Mouse (Mus musculus): ENCODE data around the gene Magi2. TPM values are rescaled to one million over a fixed set of nuclear protein-coding genes. Genes with fewer than 3 reads are reported as not detected.

Magi2 gene
- polyA plus RNA-seq, 2 experiments = 0.08 to 0.15 TPM

DNA sequence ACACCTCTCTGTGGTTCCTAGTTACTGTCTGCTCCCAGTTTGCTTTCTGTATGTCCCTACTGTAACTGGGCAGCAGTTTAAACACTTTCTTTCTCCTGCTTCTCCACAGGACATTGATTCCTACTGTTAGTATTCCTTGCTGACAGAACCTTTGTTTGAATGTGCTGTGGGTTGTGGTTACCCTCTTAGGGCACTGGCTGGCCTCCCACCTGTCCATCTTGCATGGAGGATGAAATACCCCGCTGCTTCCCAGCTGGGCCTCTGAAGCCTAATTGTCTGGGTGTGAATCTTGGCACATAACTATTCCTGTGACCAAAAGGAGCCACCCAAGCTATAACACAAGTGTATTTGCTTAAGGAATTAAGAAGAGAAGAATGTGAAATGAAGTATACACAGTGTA is 823.4 kb downstream of the Magi2 start:
- H3K27me3 ChIP-seq (ENCODE audit: control insufficient read depth, insufficient read depth, low read length) = no peaks in the 10 kb centered on the region
- WGBS (ENCODE audit: insufficient replicate concordance) = 13% methylated on average over 1 of the region's 1 CpGs
- H3K36me3 ChIP-seq (replicated peaks; ENCODE audit: control insufficient read depth, insufficient read depth, low read depth) = no peaks in the 10 kb centered on the region
- no peak overlapping the region for H3K9ac ChIP-seq (replicated peaks)
- no peaks in the 10 kb centered on the region for H3K4me1 ChIP-seq (replicated peaks; ENCODE audit: control insufficient read depth in 2 of 2, insufficient read depth in 2 of 2, low read length in 1 of 2)
- DNase-seq (ENCODE audit: low read depth in 3 of 3, low spot score in 3 of 3) (no peak), ATAC-seq (ENCODE audit: insufficient read depth) (no peak)
- H3K9me3 ChIP-seq (ENCODE audit: control insufficient read depth, low read length) = no peaks in the 10 kb centered on the region
- H3K4me2 ChIP-seq (ENCODE audit: low read depth) = no peak overlapping the region
- H3K4me3 ChIP-seq (ENCODE audit: insufficient read depth in 1 of 2, low read depth in 2 of 2, low read length in 2 of 2) = no peak overlapping the region
- H3K27ac ChIP-seq = no peak overlapping the region
- TF ChIP-seq EP300 (IDR thresholded peaks at IDR 0.05; ENCODE audit: low read depth) (no peak), CTCF (IDR thresholded peaks at IDR 0.05; ENCODE audit: low read depth) (no peak)

DNA sequence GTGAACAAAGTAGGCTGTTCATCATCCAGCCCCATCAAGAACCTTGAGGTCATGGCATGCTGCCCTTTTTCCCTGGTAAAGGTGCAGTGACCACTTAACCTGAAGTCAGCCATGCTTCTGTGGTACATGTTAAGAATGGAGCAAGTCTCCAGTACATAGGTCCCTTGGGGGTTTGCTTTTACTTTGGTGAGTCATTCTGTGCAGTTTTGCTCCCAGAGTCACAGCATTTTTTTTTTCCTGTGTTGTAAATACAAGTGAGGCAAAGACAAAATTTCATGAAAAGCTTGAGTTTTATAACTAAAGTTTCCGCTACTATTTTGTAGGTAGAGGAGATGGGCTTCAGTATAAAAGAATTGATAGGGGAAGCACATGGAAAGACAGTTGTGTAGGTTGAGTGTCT is 828.2 kb downstream of the Magi2 start:
- 62% methylated on average over 1 of the region's 1 CpGs for WGBS (ENCODE audit: insufficient replicate concordance)
- Histone ChIP-seq H3K4me2 (ENCODE audit: low read depth) (no peak overlapping the region), H3K4me1 (replicated peaks; ENCODE audit: control insufficient read depth in 2 of 2, insufficient read depth in 2 of 2, low read length in 1 of 2) (no peaks in the 10 kb centered on the region), H3K36me3 (replicated peaks; ENCODE audit: control insufficient read depth, insufficient read depth, low read depth) (no peaks in the 10 kb centered on the region), H3K9ac (replicated peaks) (no peak overlapping the region), H3K9me3 (ENCODE audit: control insufficient read depth, low read length) (no peaks in the 10 kb centered on the region), H3K4me3 (ENCODE audit: insufficient read depth in 1 of 2, low read depth in 2 of 2, low read length in 2 of 2) (no peak overlapping the region), H3K27ac (no peak overlapping the region), H3K27me3 (ENCODE audit: control insufficient read depth, insufficient read depth, low read length) (no peaks in the 10 kb centered on the region)
- DNase-seq (ENCODE audit: low read depth in 3 of 3, low spot score in 3 of 3) (no peak), ATAC-seq (ENCODE audit: insufficient read depth) (no peak)
- TF ChIP-seq EP300 (IDR thresholded peaks at IDR 0.05; ENCODE audit: low read depth) (no peak), CTCF (IDR thresholded peaks at IDR 0.05; ENCODE audit: low read depth) (no peak)

DNA sequence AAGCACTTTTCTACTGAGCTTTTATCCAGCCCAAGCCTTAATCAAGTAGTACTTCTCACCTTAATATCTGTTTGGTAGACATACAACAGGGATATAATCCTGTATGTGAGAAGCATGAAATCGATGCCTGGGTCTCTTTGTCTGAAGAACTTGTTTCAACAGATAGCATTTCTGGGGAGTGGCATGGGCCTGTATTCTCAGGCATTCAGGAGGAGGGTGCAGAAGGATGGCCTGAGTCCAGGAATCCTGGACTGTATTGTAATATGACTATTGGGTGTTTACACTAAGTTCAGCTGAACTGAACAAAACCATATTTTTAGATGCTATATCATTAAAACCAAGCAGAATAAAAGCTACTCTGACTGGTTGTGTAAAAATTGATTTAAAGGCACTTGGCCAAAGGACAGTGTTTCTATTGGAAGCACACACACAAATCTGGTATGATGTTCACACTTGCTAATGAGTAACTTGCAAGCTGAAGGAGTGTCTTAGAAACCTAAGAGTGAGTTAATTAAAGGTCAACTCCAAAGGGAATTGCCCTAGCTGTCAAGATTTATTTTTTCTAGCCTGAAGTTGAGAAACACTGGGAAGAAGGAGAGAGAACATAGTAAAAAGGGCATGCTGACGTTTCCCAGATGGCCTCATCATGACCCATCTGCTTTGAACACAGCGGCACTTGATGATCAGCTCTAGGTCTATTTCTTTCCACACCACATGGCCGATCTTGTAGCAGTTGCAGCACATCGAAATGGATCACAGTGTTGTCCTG is 829.4 kb downstream of the Magi2 start:
- DNase-seq (ENCODE audit: low read depth in 3 of 3, low spot score in 3 of 3) = no peak
- Histone ChIP-seq H3K27ac (no peak overlapping the region), H3K36me3 (replicated peaks; ENCODE audit: control insufficient read depth, insufficient read depth, low read depth) (no peaks in the 10 kb centered on the region), H3K9me3 (ENCODE audit: control insufficient read depth, low read length) (no peaks in the 10 kb centered on the region), H3K9ac (replicated peaks) (no peak overlapping the region), H3K4me3 (ENCODE audit: insufficient read depth in 1 of 2, low read depth in 2 of 2, low read length in 2 of 2) (no peak overlapping the region), H3K4me1 (replicated peaks; ENCODE audit: control insufficient read depth in 2 of 2, insufficient read depth in 2 of 2, low read length in 1 of 2) (no peaks in the 10 kb centered on the region), H3K4me2 (ENCODE audit: low read depth) (no peak overlapping the region), H3K27me3 (ENCODE audit: control insufficient read depth, insufficient read depth, low read length) (no peaks in the 10 kb centered on the region)
- WGBS (ENCODE audit: insufficient replicate concordance) = 48% methylated on average over 5 of the region's 5 CpGs
- TF ChIP-seq CTCF (IDR thresholded peaks at IDR 0.05; ENCODE audit: low read depth) = no peak
- no peak for TF ChIP-seq EP300 (IDR thresholded peaks at IDR 0.05; ENCODE audit: low read depth)
- ATAC-seq (ENCODE audit: insufficient read depth) = no peak

DNA sequence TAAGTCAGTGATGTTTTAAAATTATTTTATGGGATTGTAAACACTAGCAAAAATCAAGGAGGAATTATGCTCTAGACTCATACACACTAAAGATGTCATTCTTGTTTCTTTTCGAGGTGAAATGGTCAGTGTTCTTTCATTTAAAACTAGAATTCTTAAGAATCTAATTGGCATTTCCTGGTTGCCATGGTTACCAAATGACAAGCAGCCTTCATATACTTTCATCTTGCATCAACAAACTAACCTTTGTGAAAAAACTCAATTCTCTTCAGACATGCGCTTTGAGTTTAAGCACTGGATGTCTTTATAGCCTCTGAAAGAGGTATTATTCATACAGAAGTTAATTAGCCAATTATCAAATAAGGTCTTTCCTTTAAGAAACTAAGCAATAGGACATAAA is 830.0 kb downstream of the Magi2 start:
- no peak for ATAC-seq (ENCODE audit: insufficient read depth)
- H3K9ac ChIP-seq (replicated peaks) = no peak overlapping the region
- TF ChIP-seq EP300 (IDR thresholded peaks at IDR 0.05; ENCODE audit: low read depth) (no peak), CTCF (IDR thresholded peaks at IDR 0.05; ENCODE audit: low read depth) (no peak)
- no peaks in the 10 kb centered on the region for H3K4me1 ChIP-seq (replicated peaks; ENCODE audit: control insufficient read depth in 2 of 2, insufficient read depth in 2 of 2, low read length in 1 of 2)
- no peak overlapping the region for H3K4me3 ChIP-seq (ENCODE audit: insufficient read depth in 1 of 2, low read depth in 2 of 2, low read length in 2 of 2)
- H3K36me3 ChIP-seq (replicated peaks; ENCODE audit: control insufficient read depth, insufficient read depth, low read depth) = no peaks in the 10 kb centered on the region
- H3K27me3 ChIP-seq (ENCODE audit: control insufficient read depth, insufficient read depth, low read length) = no peaks in the 10 kb centered on the region
- WGBS (ENCODE audit: insufficient replicate concordance) = 55% methylated on average over 2 of the region's 2 CpGs
- H3K4me2 ChIP-seq (ENCODE audit: low read depth) = no peak overlapping the region
- H3K27ac ChIP-seq = no peak overlapping the region
- DNase-seq (ENCODE audit: low read depth in 3 of 3, low spot score in 3 of 3) = no peak
- no peaks in the 10 kb centered on the region for H3K9me3 ChIP-seq (ENCODE audit: control insufficient read depth, low read length)

DNA sequence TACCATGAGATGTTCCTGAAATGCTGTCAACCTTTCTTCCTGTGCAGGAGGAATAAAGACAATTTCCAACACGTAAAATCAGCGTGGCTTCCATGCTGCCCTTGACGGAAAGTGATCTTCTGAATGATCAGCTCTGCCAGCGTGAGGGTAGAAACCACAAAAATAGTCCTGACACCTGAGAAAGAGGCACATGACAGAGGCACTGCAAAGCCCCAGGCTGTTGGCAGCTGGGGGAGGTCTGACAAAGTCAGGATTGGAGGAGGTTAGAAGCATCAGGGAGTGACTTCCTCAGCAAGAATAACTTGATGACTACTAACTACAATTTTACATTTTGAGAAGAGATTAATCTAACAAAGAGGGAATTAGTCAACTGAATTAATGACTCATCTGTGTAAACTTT is 835.2 kb downstream of the Magi2 start:
- Histone ChIP-seq H3K4me1 (replicated peaks; ENCODE audit: control insufficient read depth in 2 of 2, insufficient read depth in 2 of 2, low read length in 1 of 2) (no peaks in the 10 kb centered on the region), H3K27ac (no peak overlapping the region), H3K36me3 (replicated peaks; ENCODE audit: control insufficient read depth, insufficient read depth, low read depth) (no peaks in the 10 kb centered on the region), H3K27me3 (ENCODE audit: control insufficient read depth, insufficient read depth, low read length) (no peaks in the 10 kb centered on the region), H3K4me2 (ENCODE audit: low read depth) (no peak overlapping the region), H3K9me3 (ENCODE audit: control insufficient read depth, low read length) (no peaks in the 10 kb centered on the region), H3K9ac (replicated peaks) (no peak overlapping the region), H3K4me3 (ENCODE audit: insufficient read depth in 1 of 2, low read depth in 2 of 2, low read length in 2 of 2) (no peak overlapping the region)
- TF ChIP-seq CTCF (IDR thresholded peaks at IDR 0.05; ENCODE audit: low read depth) = no peak
- no peak for TF ChIP-seq EP300 (IDR thresholded peaks at IDR 0.05; ENCODE audit: low read depth)
- DNase-seq (ENCODE audit: low read depth in 3 of 3, low spot score in 3 of 3) = no peak
- WGBS (ENCODE audit: insufficient replicate concordance) = 32% methylated on average over 4 of the region's 4 CpGs
- no peak for ATAC-seq (ENCODE audit: insufficient read depth)
